Mouse (Mus musculus) liver, embryonic 14.5 days (tissue): Measurements from ENCODE around the gene Fgf4.

Experiments used
- CTCF ChIP-seq: IDR thresholded peaks from 2 replicates; pipeline ENCODE4 v1.5.1; 2016; ENCODE audit warnings: antibody characterized with exemption, low read depth, control low read depth
- EP300 ChIP-seq: IDR thresholded peaks from 2 replicates; pipeline ENCODE4 v1.6.1; 2016; ENCODE audit warnings: antibody characterized with exemption, low read depth

- TF ChIP-seq EP300 = no peak
- TF ChIP-seq CTCF = no peak
These were observed 17.0 kb downstream of the Fgf4 start for GRCm38 (mm10) chr7:144864160-144864670.
